In genomic region chr7:99482637-99483036, GRCm38 (mm10) we compare ENCODE assay signal across 9 mouse cellular contexts. TPM values are rescaled to one million over a fixed set of nuclear protein-coding genes. Genes with fewer than 3 reads are reported as not detected.
DNase-seq lines count a peak whose midpoint lies in the region; ATAC-seq and TF ChIP-seq lines count a peak whose summit lies in the region.
"Had no signal": no experiment of that assay in that cellular context is flagged by ENCODE, and none has a peak within 500 bp of the region (broad histone marks: within the 10 kb centered on the region; RNA-seq: fewer than 3 reads in every experiment).

No protein-coding gene starts in this region.

- no peaks in the 10 kb centered on the region for H3K27me3 ChIP-seq in lung, embryonic 16.5 days (ENCODE audit: control insufficient read depth, insufficient read depth, low read depth, low read length)
- H3K27me3 ChIP-seq in limb, embryonic 12.5 days = no peaks in the 10 kb centered on the region

- peaks cover 18% of the 10 kb centered on the region for H3K4me1 ChIP-seq in lung, embryonic 16.5 days (replicated peaks; ENCODE audit: control insufficient read depth, insufficient read depth, low read length)
- peaks cover 38% of the 10 kb centered on the region for H3K4me1 ChIP-seq in limb, embryonic 12.5 days (replicated peaks)
- H3K4me1 ChIP-seq in olfactory bulb, adult 2 months (ENCODE audit: control insufficient read depth, insufficient read depth, low read length) = peaks cover 6% of the 10 kb centered on the region

- H3K9me3 ChIP-seq in lung, embryonic 16.5 days (ENCODE audit: control insufficient read depth, low read length) = no peaks in the 10 kb centered on the region
- H3K9me3 ChIP-seq in limb, embryonic 12.5 days = no peaks in the 10 kb centered on the region

- H3K9ac ChIP-seq in lung, embryonic 16.5 days (ENCODE audit: low read length) = peak overlapping the region; percentile 86
- peak overlapping the region; percentile 96 for H3K9ac ChIP-seq in limb, embryonic 12.5 days (replicated peaks)

- no peak for DNase-seq in lung, postnatal 25 days (ENCODE audit: low spot score)
- no peak for DNase-seq in spleen, adult 12 weeks (ENCODE audit: low spot score)
- DNase-seq in right cerebral cortex, postnatal 4 days = no peak

- no peak for TF ChIP-seq CTCF in olfactory bulb, adult 2 months (IDR thresholded peaks at IDR 0.05; ENCODE audit: insufficient read depth, low read depth, low read length)

- H3K4me3 ChIP-seq in lung, embryonic 16.5 days (ENCODE audit: low read length) = peak overlapping the region; percentile 81
- peak overlapping the region; percentile 88 for H3K4me3 ChIP-seq in limb, embryonic 12.5 days (replicated peaks)
- H3K4me3 ChIP-seq in olfactory bulb, adult 2 months (ENCODE audit: insufficient read depth, low read depth, low read length) = peak overlapping the region; percentile 74

- no peak for TF ChIP-seq POLR2A in olfactory bulb, adult 2 months (IDR thresholded peaks at IDR 0.05; ENCODE audit: insufficient read depth, low read depth, low read length)

- peak overlapping the region; percentile 83 for H3K27ac ChIP-seq in lung, embryonic 16.5 days (ENCODE audit: low read length)
- peak overlapping the region; percentile 90 for H3K27ac ChIP-seq in limb, embryonic 12.5 days
- H3K27ac ChIP-seq in olfactory bulb, adult 2 months (ENCODE audit: insufficient read depth, low read depth, low read length) = no peak overlapping the region

- under 1% methylated on average over 6 of the region's 6 CpGs for WGBS in lung, embryonic 16.5 days
- 6% methylated on average over 6 of the region's 6 CpGs for WGBS in limb, embryonic 12.5 days
- 0% methylated on average over 6 of the region's 6 CpGs for WGBS in olfactory bulb, adult 2 months

- ATAC-seq in lung, embryonic 16.5 days (ENCODE audit: low read depth) = no peak
- 0 out of 2 replicates have a peak, but pooled peaks have one; percentile 2 for ATAC-seq in erythroblast, adult 5-6 weeks (replicated peaks; ENCODE audit: low FRiP score, poor library complexity, severe bottlenecking)
- no peak for ATAC-seq in limb, embryonic 12.5 days (ENCODE audit: insufficient number of reproducible peaks, insufficient read depth, low FRiP score, low TSS enrichment, low read depth)
- ATAC-seq in cerebellum, adult (ENCODE audit: insufficient number of reproducible peaks, low FRiP score, low TSS enrichment) = no peak

- peaks cover 43% of the 10 kb centered on the region for H3K36me3 ChIP-seq in lung, embryonic 16.5 days (ENCODE audit: control insufficient read depth, insufficient read depth, low read length)
- peaks cover 49% of the 10 kb centered on the region for H3K36me3 ChIP-seq in limb, embryonic 12.5 days

- H3K4me2 ChIP-seq in lung, embryonic 16.5 days (ENCODE audit: low read depth, low read length) = peak overlapping the region; percentile 95
- H3K4me2 ChIP-seq in limb, embryonic 12.5 days = peak overlapping the region; percentile 93

RNA-seq across cellular contexts. Expression of gene Rps3, which starts 0.9 kb away (rescaled TPM):
- polyA plus RNA-seq in lung, embryonic 16.5 days (2015; fragmentation: Nextera tagmentation; extraction: Ambion mirVana) = 818 and 826 TPM in 2 replicates
- 292 and 308 TPM in 2 replicates for total RNA-seq in erythroblast, adult 5-6 weeks (2015; ENCODE audit: low replicate concordance)
- total RNA-seq in erythroblast, adult 5-6 weeks (2017; ENCODE audit: low replicate concordance) = 237 and 436 TPM in 2 replicates
- 746 and 757 TPM in 2 replicates for polyA plus RNA-seq in limb, embryonic 12.5 days (2016; fragmentation: Nextera tagmentation; extraction: Ambion mirVana)
- 980 TPM in 1 of 2 replicates, not detected in the other for polyA plus RNA-seq in olfactory bulb, adult 2 months (2012; ENCODE audit: insufficient read depth, insufficient read length, low replicate concordance, missing spikeins)

RNA-seq across cellular contexts. Expression of gene Klhl35, which starts 16.8 kb away (rescaled TPM):
- 0.24 and 0.30 TPM in 2 replicates for polyA plus RNA-seq in lung, embryonic 16.5 days (2015; fragmentation: Nextera tagmentation; extraction: Ambion mirVana)
- total RNA-seq in erythroblast, adult 5-6 weeks (2015; ENCODE audit: low replicate concordance) = 1.9 TPM in 1 of 2 replicates, not detected in the other
- total RNA-seq in erythroblast, adult 5-6 weeks (2017; ENCODE audit: low replicate concordance) = not detected in 2 replicates
- polyA plus RNA-seq in limb, embryonic 12.5 days (2016; fragmentation: Nextera tagmentation; extraction: Ambion mirVana) = 1.2 and 1.7 TPM in 2 replicates
- polyA plus RNA-seq in olfactory bulb, adult 2 months (2012; ENCODE audit: insufficient read depth, insufficient read length, low replicate concordance, missing spikeins) = not detected in 2 replicates
- total RNA-seq: neutrophil, adult 5-6 weeks had no signal

RNA-seq across cellular contexts. Expression of gene Arrb1, which starts 52.6 kb away (rescaled TPM):
- polyA plus RNA-seq in lung, embryonic 16.5 days (2015; fragmentation: Nextera tagmentation; extraction: Ambion mirVana) = 20.6 and 20.9 TPM in 2 replicates
- 185 and 204 TPM in 2 replicates for total RNA-seq in erythroblast, adult 5-6 weeks (2015; ENCODE audit: low replicate concordance)
- 636 and 742 TPM in 2 replicates for total RNA-seq in erythroblast, adult 5-6 weeks (2017; ENCODE audit: low replicate concordance)
- polyA plus RNA-seq in limb, embryonic 12.5 days (2016; fragmentation: Nextera tagmentation; extraction: Ambion mirVana) = 8.1 and 8.4 TPM in 2 replicates
- polyA plus RNA-seq in olfactory bulb, adult 2 months (2012; ENCODE audit: insufficient read depth, insufficient read length, low replicate concordance, missing spikeins) = not detected in 2 replicates
